Mouse (Mus musculus): Measurements from ENCODE around the gene Wscd2. TPM values are rescaled to one million over a fixed set of nuclear protein-coding genes. Genes with fewer than 3 reads are reported as not detected.

Gene Wscd2
- polyA plus RNA-seq, 1 experiment from 2014 or later = 5.6 TPM

Other genes with a start within 250 kb of the Wscd2 start
- 10.3 and 11.1 TPM in 2 replicates for gene Sgsm1, start 179.5 kb upstream of the Wscd2 start, polyA plus RNA-seq (2015; fragmentation: Nextera tagmentation; extraction: Ambion mirVana)
- gene Aym1, start 133.0 kb upstream of the Wscd2 start, polyA plus RNA-seq (2015; fragmentation: Nextera tagmentation; extraction: Ambion mirVana) = not detected in 2 replicates
- gene Cmklr1, start 160.1 kb downstream of the Wscd2 start, polyA plus RNA-seq (2015; fragmentation: Nextera tagmentation; extraction: Ambion mirVana) = 1.3 and 2.3 TPM in 2 replicates
- gene 1700069L16Rik, start 234.4 kb downstream of the Wscd2 start, polyA plus RNA-seq (2015; fragmentation: Nextera tagmentation; extraction: Ambion mirVana) = not detected in 2 replicates
- 5.6 and 7.1 TPM in 2 replicates for gene Ficd, start 245.5 kb downstream of the Wscd2 start, polyA plus RNA-seq (2015; fragmentation: Nextera tagmentation; extraction: Ambion mirVana)

Measured in intestine, embryonic 16.5 days (tissue).